Comparison of ENCODE assay signal across 8 mouse cellular contexts in genomic region chr17:78298140-78298539, GRCm38 (mm10).
DNase-seq lines count a peak whose midpoint lies in the region; ATAC-seq and TF ChIP-seq lines count a peak whose summit lies in the region.

No protein-coding gene starts in this region.

- 61% methylated on average over 5 of the region's 5 CpGs for WGBS in heart, adult 2 months
- WGBS in heart, embryonic 10.5 days = 69% methylated on average over 5 of the region's 5 CpGs
- 82% methylated on average over 5 of the region's 5 CpGs for WGBS in forebrain, embryonic 14.5 days
- WGBS in lung, adult 2 months = 54% methylated on average over 5 of the region's 5 CpGs

- no peaks in the 10 kb centered on the region for H3K36me3 ChIP-seq in heart, adult 2 months (ENCODE audit: control insufficient read depth, insufficient read depth, low read length)
- H3K36me3 ChIP-seq in heart, embryonic 10.5 days = no peaks in the 10 kb centered on the region
- no peaks in the 10 kb centered on the region for H3K36me3 ChIP-seq in forebrain, embryonic 14.5 days (ENCODE audit: control insufficient read depth, insufficient read depth, low read length)

- H3K4me1 ChIP-seq in heart, adult 2 months (ENCODE audit: control insufficient read depth, insufficient read depth, low read length) = peaks cover 3% of the 10 kb centered on the region; the same call in 1 of the 2 replicates
- peaks cover 17% of the 10 kb centered on the region for H3K4me1 ChIP-seq in heart, embryonic 10.5 days
- no peaks in the 10 kb centered on the region for H3K4me1 ChIP-seq in forebrain, embryonic 14.5 days (ENCODE audit: control insufficient read depth, insufficient read depth, low read length)
- H3K4me1 ChIP-seq in lung, adult 2 months (ENCODE audit: control insufficient read depth, insufficient read depth, low read length) = peaks cover 5% of the 10 kb centered on the region

- H3K79me2 ChIP-seq in heart, adult 2 months (replicated peaks; ENCODE audit: control insufficient read depth, insufficient read depth, low read length) = no peaks in the 10 kb centered on the region

- TF ChIP-seq EP300 in heart, adult 2 months (IDR thresholded peaks at IDR 0.05; ENCODE audit: insufficient read depth, low read depth, low read length) = no peak

- peak; percentile 66; the same call in 1 of the 2 replicates for ATAC-seq in forebrain, embryonic 14.5 days
- no peak for ATAC-seq in granulocyte monocyte progenitor cell, adult 5-6 weeks (replicated peaks; ENCODE audit: poor library complexity, severe bottlenecking)

- intact Hi-C loops in heart, adult 2 months (cut with DNase I) = loop anchor here (2.0 kb wide), 1 partner anchor 101 kb away; no protein-coding TSS in a partner anchor

- H3K4me2 ChIP-seq in forebrain, embryonic 14.5 days (ENCODE audit: low read length) = no peak overlapping the region

- H3K4me3 ChIP-seq in heart, adult 2 months = no peak overlapping the region
- H3K4me3 ChIP-seq in heart, embryonic 10.5 days = no peak overlapping the region
- no peak overlapping the region for H3K4me3 ChIP-seq in forebrain, embryonic 14.5 days (ENCODE audit: low read depth, low read length)
- no peak overlapping the region for H3K4me3 ChIP-seq in lung, adult 2 months (replicated peaks; ENCODE audit: extremely low read depth, low read depth, low read length)

- H3K9me3 ChIP-seq in heart, embryonic 10.5 days = no peaks in the 10 kb centered on the region
- no peaks in the 10 kb centered on the region for H3K9me3 ChIP-seq in forebrain, embryonic 14.5 days (replicated peaks; ENCODE audit: control insufficient read depth, low read length)

- TF ChIP-seq CTCF in heart, adult 2 months (IDR thresholded peaks at IDR 0.05) = peak; percentile 62
- peak; percentile 54; the same call in 1 of the 2 replicates for TF ChIP-seq CTCF in lung, adult 2 months (IDR thresholded peaks at IDR 0.05; ENCODE audit: insufficient read depth, low read length)

- H3K9ac ChIP-seq in heart, adult 2 months (ENCODE audit: low read depth, low read length) = no peak overlapping the region
- H3K9ac ChIP-seq in forebrain, embryonic 14.5 days (ENCODE audit: low read length) = no peak overlapping the region

- TF ChIP-seq POLR2A in heart, adult 2 months (IDR thresholded peaks at IDR 0.05; ENCODE audit: insufficient read depth, low read depth, low read length) = no peak
- no peak for TF ChIP-seq POLR2A in lung, adult 2 months (IDR thresholded peaks at IDR 0.05; ENCODE audit: borderline replicate concordance, extremely low read depth, low read depth, low read length)

- DNase-seq in heart, adult 2 months = no peak
- no peak for DNase-seq in heart, embryonic 10.5 days (ENCODE audit: low spot score)
- DNase-seq in 3T3-L1 (ENCODE audit: low read depth, low spot score) = peak; percentile 56
- no peak for DNase-seq in forebrain, embryonic 14.5 days (ENCODE audit: low spot score)
- DNase-seq in lung, adult 2 months = no peak
- no peak for DNase-seq in spleen, postnatal 14 days (ENCODE audit: low spot score in 2 of 2)
- no peak for DNase-seq in cerebellum, postnatal 10 days

- H3K27ac ChIP-seq in heart, adult 2 months = no peak overlapping the region
- no peak overlapping the region for H3K27ac ChIP-seq in heart, embryonic 10.5 days
- H3K27ac ChIP-seq in forebrain, embryonic 14.5 days (ENCODE audit: low read depth, low read length) = no peak overlapping the region

- H3K27me3 ChIP-seq in heart, adult 2 months (ENCODE audit: control insufficient read depth, insufficient read depth, low read length) = no peaks in the 10 kb centered on the region
- H3K27me3 ChIP-seq in heart, embryonic 10.5 days (ENCODE audit: insufficient read depth, poor library complexity, severe bottlenecking) = peaks cover 29% of the 10 kb centered on the region
- no peaks in the 10 kb centered on the region for H3K27me3 ChIP-seq in forebrain, embryonic 14.5 days (replicated peaks; ENCODE audit: control insufficient read depth, insufficient read depth, low read length)
